Mouse (Mus musculus) testis, adult 2 months (tissue): Measurements from ENCODE around the gene Plce1.

ENCODE experiments used
- CTCF ChIP-seq: fragments of 200-500 bp; IDR thresholded peaks from 2 replicates; pipeline ENCODE4 v1.5.1; 2012; ENCODE audit warnings: low read depth, mild to moderate bottlenecking, inconsistent platforms, low read length, moderate library complexity; ENCODE audit not compliant: control insufficient read depth, insufficient read depth, insufficient replicate concordance
- POLR2A ChIP-seq: fragments of 200-500 bp; IDR thresholded peaks from 2 replicates; pipeline ENCODE4 v1.6.1; 2012; ENCODE audit warnings: low read depth, mild to moderate bottlenecking, inconsistent platforms, low read length, moderate library complexity; ENCODE audit not compliant: control insufficient read depth

DNA sequence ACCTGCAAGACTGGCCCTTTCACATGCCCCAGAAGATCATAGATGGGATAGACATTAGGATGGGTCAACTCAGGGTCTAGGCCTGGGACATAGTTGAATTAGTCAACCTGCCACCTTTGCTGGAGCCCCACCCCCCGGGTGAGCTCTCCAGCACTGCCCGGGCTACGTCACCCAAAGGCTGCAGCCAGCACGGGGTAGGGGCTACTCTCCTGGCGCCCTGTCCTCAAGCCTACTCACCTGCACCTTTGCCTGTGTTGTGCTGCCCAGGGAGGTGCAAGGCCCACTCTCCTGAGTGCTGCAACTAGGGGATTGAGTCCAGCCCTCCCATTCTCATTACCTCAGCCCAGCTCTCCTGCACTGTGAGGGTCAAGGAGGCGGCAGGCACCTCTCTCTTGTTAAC, 225.5 kb downstream of the Plce1 start:
- TF ChIP-seq CTCF (no peak), POLR2A (no peak)
